Mouse (Mus musculus) limb, embryonic 11.5 days (tissue): ENCODE measurements around the gene Ccdc117. TPM values are rescaled to one million over a fixed set of nuclear protein-coding genes. Genes with fewer than 3 reads are reported as not detected.
"Not testable (repeated sequence)": the region's sequence is repeated elsewhere in the genome, so short reads cannot be mapped to it uniquely, and the experiment has no call there.

ENCODE experiments used
- ATAC-seq: fragments of 200-750 bp; cut with Nextera tagmentation; 2 replicates; pipeline ENCODE4 v1.8.0; 2017; ENCODE audit warnings: low read depth; ENCODE audit not compliant: insufficient number of reproducible peaks, low FRiP score, low TSS enrichment
- DNase-seq: peaks from one replicate; pipeline ENCODE4 v3.0.0-alpha.2; 2015; ENCODE audit warnings: low spot score
- H3K27ac ChIP-seq: fragments of 300-500 bp; sonication (generic); replicated peaks from 2 replicates; pipeline ENCODE4 v1.5.1; 2014; ENCODE audit warnings: low read depth, mild to moderate bottlenecking, low read length
- H3K27me3 ChIP-seq: fragments of 300-500 bp; sonication (generic); 2 replicates; pipeline ENCODE4 v1.6.1; 2014; ENCODE audit warnings: mild to moderate bottlenecking, low read length, mixed read lengths; ENCODE audit not compliant: control insufficient read depth, insufficient read depth
- H3K36me3 ChIP-seq: fragments of 300-500 bp; sonication (generic); 2 replicates; pipeline ENCODE4 v1.6.1; 2014; ENCODE audit warnings: mild to moderate bottlenecking, low read length, moderate library complexity, mixed read lengths; ENCODE audit not compliant: control insufficient read depth, insufficient read depth
- H3K4me1 ChIP-seq: fragments of 300-500 bp; sonication (generic); 2 replicates; pipeline ENCODE4 v1.6.1; 2014; ENCODE audit warnings: low read length, mixed read lengths; ENCODE audit not compliant: control insufficient read depth, insufficient read depth
- H3K4me2 ChIP-seq: fragments of 300-500 bp; sonication (generic); 2 replicates; pipeline ENCODE4 v1.6.1; 2014; ENCODE audit warnings: low read depth, mild to moderate bottlenecking, moderate library complexity; ENCODE audit not compliant: severe bottlenecking
- H3K4me3 ChIP-seq: fragments of 300-500 bp; sonication (generic); 2 replicates; pipeline ENCODE4 v1.5.1; 2014; ENCODE audit warnings: low read depth, low read length
- H3K9ac ChIP-seq: fragments of 300-500 bp; sonication (generic); 2 replicates; pipeline ENCODE4 v1.6.1; 2014; ENCODE audit warnings: mild to moderate bottlenecking, low read length
- H3K9me3 ChIP-seq: fragments of 300-500 bp; sonication (generic); 2 replicates; pipeline ENCODE4 v1.6.1; 2016; ENCODE audit warnings: low read length; ENCODE audit not compliant: control insufficient read depth
- WGBS: fragments of 180-500 bp; shearing (Covaris S2); extraction: QIAGEN DNeasy Blood & Tissue Kit; methylation state at CpG from one replicate; pipeline ENCODE4 v1.1.7; 2014; 5-methylcytosine and 5-hydroxymethylcytosine counted together
- polyA plus RNA-seq: library from polyadenylated mRNA; unstranded; fragments of >200 nt; fragmentation: Nextera tagmentation; extraction: Ambion mirVana; gene quantifications from 2 replicates; pipeline ENCODE4 v1.2.1, GENCODE M21; 2014

Ccdc117 gene
- polyA plus RNA-seq, 1 experiment from 2014 or later: 33.5 TPM

- 26% methylated on average over 2 of the region's 2 CpGs for WGBS
- Histone ChIP-seq H3K36me3 (peaks cover 2% of the 10 kb centered on the region; the same call in 1 of the 2 replicates), H3K9ac (no peak overlapping the region), H3K9me3 (no peaks in the 10 kb centered on the region), H3K27ac (no peak overlapping the region), H3K4me3 (no peak overlapping the region), H3K27me3 (no peaks in the 10 kb centered on the region), H3K4me1 (no peaks in the 10 kb centered on the region), H3K4me2 (no peak overlapping the region)
- DNase-seq: peak; percentile 59
- ATAC-seq: no peak
These were observed 48.1 kb downstream of the Ccdc117 start for GRCm38 (mm10) chr11:5493869-5494268.

- no peak for ATAC-seq
- Histone ChIP-seq H3K36me3 (peaks cover 2% of the 10 kb centered on the region; the same call in 1 of the 2 replicates), H3K9me3 (no peaks in the 10 kb centered on the region), H3K27me3 (no peaks in the 10 kb centered on the region), H3K4me3 (no peak overlapping the region), H3K4me1 (no peaks in the 10 kb centered on the region), H3K4me2 (no peak overlapping the region), H3K9ac (no peak overlapping the region), H3K27ac (no peak overlapping the region)
- no peak for DNase-seq
- WGBS: 68% methylated on average over 7 of the region's 7 CpGs
These were observed 50.1 kb downstream of the Ccdc117 start for GRCm38 (mm10) chr11:5491912-5492311.

GRCm38 (mm10) chr11:5490989-5491656, 50.9 kb downstream of the Ccdc117 start:
- DNase-seq (no peak), ATAC-seq (no peak)
- Histone ChIP-seq H3K9me3 (no peaks in the 10 kb centered on the region), H3K4me2 (no peak overlapping the region), H3K9ac (no peak overlapping the region), H3K27me3 (no peaks in the 10 kb centered on the region), H3K4me1 (no peaks in the 10 kb centered on the region), H3K36me3 (no peaks in the 10 kb centered on the region), H3K27ac (no peak overlapping the region), H3K4me3 (no peak overlapping the region)
- WGBS: 88% methylated on average over 10 of the region's 10 CpGs

GRCm38 (mm10) chr11:5489433-5489832, 52.6 kb downstream of the Ccdc117 start:
- H3K4me3 ChIP-seq, H3K4me1 ChIP-seq, H3K27ac ChIP-seq, H3K36me3 ChIP-seq, H3K9ac ChIP-seq, H3K9me3 ChIP-seq, DNase-seq, H3K27me3 ChIP-seq, ATAC-seq, H3K4me2 ChIP-seq: not testable (repeated sequence)
- 87% methylated on average over 10 of the region's 10 CpGs for WGBS

GRCm38 (mm10) chr11:5485193-5486011, 56.6 kb downstream of the Ccdc117 start:
- 16% methylated on average over 15 of the region's 15 CpGs for WGBS
- Histone ChIP-seq H3K4me3 (peak overlapping the region; percentile 21; the same call in 1 of the 2 replicates), H3K36me3 (no peaks in the 10 kb centered on the region), H3K27me3 (no peaks in the 10 kb centered on the region), H3K4me1 (no peaks in the 10 kb centered on the region), H3K27ac (no peak overlapping the region), H3K9ac (peak overlapping the region; percentile 32), H3K9me3 (no peaks in the 10 kb centered on the region), H3K4me2 (peak overlapping the region; percentile 47)
- ATAC-seq: peak; percentile 77
- DNase-seq: peak; percentile 93

GRCm38 (mm10) chr11:5482581-5482980, 59.4 kb downstream of the Ccdc117 start:
- no peak for DNase-seq
- no peak for ATAC-seq
- WGBS: 83% methylated on average over 13 of the region's 13 CpGs
- no peak overlapping the region for H3K4me3 ChIP-seq
- H3K4me1 ChIP-seq: no peaks in the 10 kb centered on the region
- no peak overlapping the region for H3K9ac ChIP-seq
- no peaks in the 10 kb centered on the region for H3K9me3 ChIP-seq
- no peak overlapping the region for H3K27ac ChIP-seq
- no peaks in the 10 kb centered on the region for H3K36me3 ChIP-seq
- H3K27me3 ChIP-seq: no peaks in the 10 kb centered on the region
- H3K4me2 ChIP-seq: no peak overlapping the region

Other genes starting within 250 kb of the Ccdc117 start
- gene Znrf3, start 97.3 kb downstream of the Ccdc117 start, polyA plus RNA-seq: 12.3 and 13.1 TPM in 2 replicates
- gene Xbp1, start 21.5 kb downstream of the Ccdc117 start, polyA plus RNA-seq: 151 and 153 TPM in 2 replicates
- gene Ankrd36, start 27.5 kb upstream of the Ccdc117 start, polyA plus RNA-seq: not detected in 2 replicates
- gene Mrps24, start 173.5 kb upstream of the Ccdc117 start, polyA plus RNA-seq: 164 and 170 TPM in 2 replicates
- 10.2 and 12.8 TPM in 2 replicates for gene Urgcp, start 220.2 kb upstream of the Ccdc117 start, polyA plus RNA-seq
- 120 and 127 TPM in 2 replicates for gene Dbnl, start 246.3 kb upstream of the Ccdc117 start, polyA plus RNA-seq